Comparison of ENCODE assay signal across 8 mouse cellular contexts in genomic region chr9:123113931-123114330, GRCm38 (mm10). TPM values are rescaled to one million over a fixed set of nuclear protein-coding genes. Genes with fewer than 3 reads are reported as not detected.
A peak's percentile ranks its signal among the peaks of the same experiment; 100 is the strongest.
DNase-seq lines count a peak whose midpoint lies in the region; ATAC-seq and TF ChIP-seq lines count a peak whose summit lies in the region.

No protein-coding gene starts in this region.

- peak; percentile 5 for DNase-seq in lung, embryonic 14.5 days
- no peak for DNase-seq in lung, postnatal 10 days
- DNase-seq in ovary, postnatal 36 days (ENCODE audit: low spot score), result no peak
- no peak for DNase-seq in right cerebral cortex, postnatal 25 days
- DNase-seq in urinary bladder, postnatal 14 days (ENCODE audit: low spot score), result no peak

- no peak for ATAC-seq in lung, embryonic 14.5 days (ENCODE audit: insufficient read depth)
- ATAC-seq in embryonic facial prominence, embryonic 15.5 days (ENCODE audit: insufficient number of reproducible peaks, low FRiP score, low TSS enrichment, low read depth), result no peak
- no peak for ATAC-seq in limb, embryonic 13.5 days (ENCODE audit: low FRiP score, low read depth)
- ATAC-seq in stomach, embryonic 14.5 days (ENCODE audit: insufficient number of reproducible peaks, insufficient read depth, low FRiP score, low read depth), result no peak

- H3K27me3 ChIP-seq in lung, embryonic 14.5 days (ENCODE audit: insufficient read depth, low read length), result no peaks in the 10 kb centered on the region
- no peaks in the 10 kb centered on the region for H3K27me3 ChIP-seq in embryonic facial prominence, embryonic 15.5 days
- no peaks in the 10 kb centered on the region for H3K27me3 ChIP-seq in limb, embryonic 13.5 days
- H3K27me3 ChIP-seq in stomach, embryonic 14.5 days (ENCODE audit: control insufficient read depth, insufficient read depth, low read length), result no peaks in the 10 kb centered on the region

- H3K36me3 ChIP-seq in lung, embryonic 14.5 days (ENCODE audit: insufficient read depth), result peaks cover 21% of the 10 kb centered on the region
- peaks cover 17% of the 10 kb centered on the region for H3K36me3 ChIP-seq in embryonic facial prominence, embryonic 15.5 days
- H3K36me3 ChIP-seq in limb, embryonic 13.5 days, result peaks cover 24% of the 10 kb centered on the region
- peaks cover 13% of the 10 kb centered on the region for H3K36me3 ChIP-seq in stomach, embryonic 14.5 days (ENCODE audit: control insufficient read depth, insufficient read depth, low read length)

- peak overlapping the region; percentile 85 for H3K9ac ChIP-seq in lung, embryonic 14.5 days
- peak overlapping the region; percentile 95; the same call in 1 of the 2 replicates for H3K9ac ChIP-seq in embryonic facial prominence, embryonic 15.5 days
- H3K9ac ChIP-seq in limb, embryonic 13.5 days, result peak overlapping the region; percentile 95
- peak overlapping the region; percentile 80; the same call in 1 of the 2 replicates for H3K9ac ChIP-seq in stomach, embryonic 14.5 days (replicated peaks; ENCODE audit: low read depth, low read length)

- H3K27ac ChIP-seq in lung, embryonic 14.5 days (ENCODE audit: low read depth), result no peak overlapping the region
- peak overlapping the region; percentile 96 for H3K27ac ChIP-seq in embryonic facial prominence, embryonic 15.5 days (replicated peaks)
- no peak overlapping the region; the same call in 1 of the 2 replicates for H3K27ac ChIP-seq in limb, embryonic 13.5 days
- peak overlapping the region; percentile 97; the same call in 1 of the 2 replicates for H3K27ac ChIP-seq in stomach, embryonic 14.5 days (ENCODE audit: low read length)

- H3K4me3 ChIP-seq in lung, embryonic 14.5 days (ENCODE audit: low read depth, low read length), result peak overlapping the region; percentile 83
- H3K4me3 ChIP-seq in embryonic facial prominence, embryonic 15.5 days (replicated peaks), result peak overlapping the region; percentile 95
- H3K4me3 ChIP-seq in limb, embryonic 13.5 days, result peak overlapping the region; percentile 92
- peak overlapping the region; percentile 87 for H3K4me3 ChIP-seq in stomach, embryonic 14.5 days (ENCODE audit: low read depth, low read length)

- 0 out of 2 replicates have a peak, but pooled peaks cover 5% of the 10 kb centered on the region for H3K4me1 ChIP-seq in lung, embryonic 14.5 days (ENCODE audit: insufficient read depth)
- peaks cover 21% of the 10 kb centered on the region for H3K4me1 ChIP-seq in embryonic facial prominence, embryonic 15.5 days
- H3K4me1 ChIP-seq in limb, embryonic 13.5 days, result peaks cover 20% of the 10 kb centered on the region
- peaks cover 13% of the 10 kb centered on the region for H3K4me1 ChIP-seq in stomach, embryonic 14.5 days (ENCODE audit: control insufficient read depth, insufficient read depth, low read length)

- 53% methylated on average over 6 of the region's 6 CpGs for WGBS in lung, embryonic 14.5 days
- 60% methylated on average over 6 of the region's 6 CpGs for WGBS in embryonic facial prominence, embryonic 15.5 days
- 67% methylated on average over 6 of the region's 6 CpGs for WGBS in limb, embryonic 13.5 days
- 53% methylated on average over 6 of the region's 6 CpGs for WGBS in stomach, embryonic 14.5 days

- no peaks in the 10 kb centered on the region for H3K9me3 ChIP-seq in lung, embryonic 14.5 days (ENCODE audit: low read depth, low read length)
- H3K9me3 ChIP-seq in embryonic facial prominence, embryonic 15.5 days (replicated peaks), result no peaks in the 10 kb centered on the region
- no peaks in the 10 kb centered on the region for H3K9me3 ChIP-seq in limb, embryonic 13.5 days
- H3K9me3 ChIP-seq in stomach, embryonic 14.5 days (ENCODE audit: control insufficient read depth, low read depth, low read length), result no peaks in the 10 kb centered on the region

- TF ChIP-seq CTCF in lung, embryonic 14.5 days (IDR thresholded peaks at IDR 0.05; ENCODE audit: low read depth), result no peak

- H3K4me2 ChIP-seq in lung, embryonic 14.5 days, result peak overlapping the region; percentile 62
- H3K4me2 ChIP-seq in embryonic facial prominence, embryonic 15.5 days (replicated peaks), result peak overlapping the region; percentile 80
- peak overlapping the region; percentile 94 for H3K4me2 ChIP-seq in limb, embryonic 13.5 days (replicated peaks)
- peak overlapping the region; percentile 94 for H3K4me2 ChIP-seq in stomach, embryonic 14.5 days (replicated peaks; ENCODE audit: low read depth, low read length)

RNA-seq across cellular contexts. Expression of gene Exosc7, which starts 0.9 kb away (rescaled TPM):
- 123 and 132 TPM in 2 replicates for polyA plus RNA-seq in lung, embryonic 14.5 days (2014; fragmentation: Nextera tagmentation; extraction: Ambion mirVana)
- 98.0 and 105 TPM in 2 replicates for polyA plus RNA-seq in embryonic facial prominence, embryonic 15.5 days (2015; fragmentation: Nextera tagmentation; extraction: Ambion mirVana)
- 97.0 and 99.0 TPM in 2 replicates for polyA plus RNA-seq in limb, embryonic 13.5 days (2015; fragmentation: Nextera tagmentation; extraction: Ambion mirVana)
- 123 and 133 TPM in 2 replicates for polyA plus RNA-seq in stomach, embryonic 14.5 days (2014; fragmentation: Nextera tagmentation; extraction: Ambion mirVana)

RNA-seq across cellular contexts. Expression of gene Zdhhc3, which starts 0.9 kb away (rescaled TPM):
- 57.4 and 59.1 TPM in 2 replicates for polyA plus RNA-seq in lung, embryonic 14.5 days (2014; fragmentation: Nextera tagmentation; extraction: Ambion mirVana)
- 74.8 and 78.9 TPM in 2 replicates for polyA plus RNA-seq in embryonic facial prominence, embryonic 15.5 days (2015; fragmentation: Nextera tagmentation; extraction: Ambion mirVana)
- 68.5 and 70.2 TPM in 2 replicates for polyA plus RNA-seq in limb, embryonic 13.5 days (2015; fragmentation: Nextera tagmentation; extraction: Ambion mirVana)
- polyA plus RNA-seq in stomach, embryonic 14.5 days (2014; fragmentation: Nextera tagmentation; extraction: Ambion mirVana), result 55.9 and 57.3 TPM in 2 replicates

RNA-seq across cellular contexts. Expression of gene Clec3b, which starts 36.8 kb away (rescaled TPM):
- not detected in 2 replicates for polyA plus RNA-seq in lung, embryonic 14.5 days (2014; fragmentation: Nextera tagmentation; extraction: Ambion mirVana)
- 5.4 and 5.6 TPM in 2 replicates for polyA plus RNA-seq in embryonic facial prominence, embryonic 15.5 days (2015; fragmentation: Nextera tagmentation; extraction: Ambion mirVana)
- polyA plus RNA-seq in limb, embryonic 13.5 days (2015; fragmentation: Nextera tagmentation; extraction: Ambion mirVana), result 0.24 and 0.32 TPM in 2 replicates
- polyA plus RNA-seq in stomach, embryonic 14.5 days (2014; fragmentation: Nextera tagmentation; extraction: Ambion mirVana), result 0.26 TPM in 1 of 2 replicates, not detected in the other

Comparison
In these comparisons a context has a peak if more than half of its experiments do, and no peak if none do; other contexts are left out.
1. H3K27ac ChIP-seq: peak in embryonic facial prominence, embryonic 15.5 days (single experiment) and stomach, embryonic 14.5 days (single experiment); none in lung, embryonic 14.5 days (single experiment) and limb, embryonic 13.5 days (single experiment).
2. Peak in every context shown above with its lines, with median percentiles within 50 percentile points of each other: H3K4me2 ChIP-seq, H3K4me3 ChIP-seq and H3K9ac ChIP-seq.